Mouse (Mus musculus) midbrain, embryonic 12.5 days (tissue): ENCODE results near the gene Myo15. TPM values are rescaled to one million over a fixed set of nuclear protein-coding genes. Genes with fewer than 3 reads are reported as not detected.
"Not testable (repeated sequence)": the region's sequence is repeated elsewhere in the genome, so short reads cannot be mapped to it uniquely, and the experiment has no call there.

Experiments
- ATAC-seq: fragments of 200-750 bp; cut with Nextera tagmentation; 2 replicates; pipeline ENCODE4 v1.8.0; 2017; ENCODE audit warnings: low read depth, moderate TSS enrichment, moderate library complexity; ENCODE audit not compliant: low FRiP score
- H3K27ac ChIP-seq: fragments of 300-500 bp; sonication (generic); replicated peaks from 2 replicates; pipeline ENCODE4 v1.5.1; 2016; ENCODE audit warnings: mild to moderate bottlenecking
- H3K27me3 ChIP-seq: fragments of 300-500 bp; sonication (generic); 2 replicates; pipeline ENCODE4 v1.6.1; 2016; ENCODE audit warnings: mild to moderate bottlenecking
- H3K36me3 ChIP-seq: fragments of 300-500 bp; sonication (generic); 2 replicates; pipeline ENCODE4 v1.6.1; 2016
- H3K4me1 ChIP-seq: fragments of 300-500 bp; sonication (generic); 2 replicates; pipeline ENCODE4 v1.6.1; 2016
- H3K4me2 ChIP-seq: fragments of 300-500 bp; sonication (generic); replicated peaks from 2 replicates; pipeline ENCODE4 v1.6.1; 2016; ENCODE audit warnings: mild to moderate bottlenecking, moderate library complexity
- H3K4me3 ChIP-seq: fragments of 300-500 bp; sonication (generic); 2 replicates; pipeline ENCODE4 v1.5.1; 2016; ENCODE audit warnings: mild to moderate bottlenecking
- H3K9ac ChIP-seq: fragments of 300-500 bp; sonication (generic); replicated peaks from 2 replicates; pipeline ENCODE4 v1.6.1; 2016; ENCODE audit warnings: mild to moderate bottlenecking, moderate library complexity
- H3K9me3 ChIP-seq: fragments of 300-500 bp; sonication (generic); 2 replicates; pipeline ENCODE4 v1.6.1; 2016; ENCODE audit warnings: mild to moderate bottlenecking
- WGBS: fragments of 180-500 bp; shearing (Covaris S2); methylation state at CpG from one replicate; pipeline ENCODE4 v1.1.7; 2016; 5-methylcytosine and 5-hydroxymethylcytosine counted together
- polyA plus RNA-seq: library from polyadenylated mRNA; unstranded; fragments of >200 nt; fragmentation: Nextera tagmentation; extraction: Ambion mirVana; gene quantifications from 2 replicates; pipeline ENCODE4 v1.2.1, GENCODE M21; 2016

The Myo15 gene
- polyA plus RNA-seq, 1 experiment from 2014 or later = 0.11 TPM

GRCm38 (mm10) chr11:60537468-60538347 is 68.6 kb downstream of the Myo15 start:
- H3K27ac ChIP-seq = peak overlapping the region; percentile 100
- H3K9me3 ChIP-seq = no peaks in the 10 kb centered on the region
- H3K9ac ChIP-seq = peak overlapping the region; percentile 94
- ATAC-seq = peak; percentile 87
- peaks cover 40% of the 10 kb centered on the region for H3K4me1 ChIP-seq
- no peaks in the 10 kb centered on the region for H3K27me3 ChIP-seq
- H3K4me3 ChIP-seq = peak overlapping the region; percentile 95
- peaks cover 9% of the 10 kb centered on the region; the same call in 1 of the 2 replicates for H3K36me3 ChIP-seq
- H3K4me2 ChIP-seq = peak overlapping the region; percentile 97
- WGBS = under 1% methylated on average over 91 of the region's 91 CpGs

- under 1% methylated on average over 92 of the region's 93 CpGs for WGBS
- H3K9ac ChIP-seq = peak overlapping the region; percentile 94
- no peaks in the 10 kb centered on the region for H3K9me3 ChIP-seq
- ATAC-seq = 0 out of 2 replicates have a peak, but pooled peaks have one; percentile 1
- peaks cover 48% of the 10 kb centered on the region for H3K4me1 ChIP-seq
- peak overlapping the region; percentile 100 for H3K27ac ChIP-seq
- peak overlapping the region; percentile 95 for H3K4me3 ChIP-seq
- peak overlapping the region; percentile 97 for H3K4me2 ChIP-seq
- peaks cover 9% of the 10 kb centered on the region; the same call in 1 of the 2 replicates for H3K36me3 ChIP-seq
- H3K27me3 ChIP-seq = no peaks in the 10 kb centered on the region
These were observed 69.5 kb downstream of the Myo15 start for GRCm38 (mm10) chr11:60538371-60539281.

DNA sequence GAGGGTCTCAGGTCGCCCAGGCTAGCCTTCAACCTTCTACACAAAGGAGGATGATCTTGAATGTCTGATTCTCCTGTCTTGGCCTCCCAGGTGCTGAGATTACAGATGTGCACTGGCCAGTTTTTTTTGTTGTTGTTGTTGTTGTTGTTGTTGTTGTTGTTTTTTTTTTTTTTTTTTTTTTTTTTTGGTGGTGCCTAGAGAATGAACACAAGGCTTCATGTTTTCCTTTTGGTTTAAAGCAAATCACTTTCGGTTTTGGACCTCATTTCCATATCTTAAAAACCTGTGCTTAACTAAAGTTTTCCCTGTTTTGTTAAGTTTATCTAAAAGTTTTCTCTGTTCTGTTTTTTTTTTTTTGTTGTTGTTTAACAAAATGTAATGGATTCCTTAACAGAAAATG is 70.4 kb downstream of the Myo15 start:
- peak overlapping the region; percentile 95 for H3K4me3 ChIP-seq
- H3K27me3 ChIP-seq = no peaks in the 10 kb centered on the region
- peak overlapping the region; percentile 94 for H3K9ac ChIP-seq
- H3K36me3 ChIP-seq = peaks cover 9% of the 10 kb centered on the region; the same call in 1 of the 2 replicates
- peaks cover 50% of the 10 kb centered on the region for H3K4me1 ChIP-seq
- ATAC-seq = no peak
- 10% methylated on average over 2 of the region's 2 CpGs for WGBS
- no peak overlapping the region for H3K27ac ChIP-seq
- H3K4me2 ChIP-seq = peak overlapping the region; percentile 97
- H3K9me3 ChIP-seq = no peaks in the 10 kb centered on the region

- no peak for ATAC-seq
- peak overlapping the region; percentile 43 for H3K4me3 ChIP-seq
- peak overlapping the region; percentile 97 for H3K4me2 ChIP-seq
- H3K9ac ChIP-seq = peak overlapping the region; percentile 63
- H3K9me3 ChIP-seq = no peaks in the 10 kb centered on the region
- WGBS = 14% methylated on average over 4 of the region's 4 CpGs
- H3K36me3 ChIP-seq = peaks cover 9% of the 10 kb centered on the region; the same call in 1 of the 2 replicates
- H3K27me3 ChIP-seq = no peaks in the 10 kb centered on the region
- H3K4me1 ChIP-seq = peaks cover 50% of the 10 kb centered on the region
- H3K27ac ChIP-seq = no peak overlapping the region
These were observed 71.0 kb downstream of the Myo15 start for GRCm38 (mm10) chr11:60540002-60540610.

DNA sequence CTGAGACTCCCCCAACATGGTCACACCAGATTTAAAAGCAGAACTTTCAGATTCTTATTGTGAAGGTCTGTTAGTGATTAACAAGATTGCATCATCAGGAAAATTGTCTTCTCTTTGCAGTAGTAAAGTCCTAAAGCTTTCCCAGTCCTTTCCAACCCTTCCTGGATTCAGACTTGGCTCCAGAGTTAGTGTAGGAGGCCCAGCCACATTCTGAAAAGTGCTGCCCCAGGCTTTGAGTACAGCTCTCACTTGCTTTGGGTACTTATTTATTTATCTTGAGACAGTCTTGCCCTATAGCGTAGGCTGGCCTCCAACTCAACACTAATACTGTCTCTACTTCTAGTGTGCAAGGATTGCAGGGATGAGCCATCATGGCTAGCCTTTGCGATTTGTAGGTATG is 71.6 kb downstream of the Myo15 start:
- Histone ChIP-seq H3K36me3 (peaks cover 12% of the 10 kb centered on the region; the same call in 1 of the 2 replicates), H3K4me2 (peak overlapping the region; percentile 97), H3K4me1 (peaks cover 48% of the 10 kb centered on the region), H3K9ac (peak overlapping the region; percentile 63), H3K27ac (no peak overlapping the region), H3K9me3 (no peaks in the 10 kb centered on the region), H3K4me3 (peak overlapping the region; percentile 43), H3K27me3 (no peaks in the 10 kb centered on the region)
- ATAC-seq = no peak
- WGBS = 63% methylated on average over 2 of the region's 2 CpGs

GRCm38 (mm10) chr11:60541831-60542230 is 72.7 kb downstream of the Myo15 start:
- no peak for ATAC-seq
- 87% methylated on average over 6 of the region's 6 CpGs for WGBS
- Histone ChIP-seq H3K4me1 (peaks cover 40% of the 10 kb centered on the region), H3K27ac (no peak overlapping the region), H3K4me2 (no peak overlapping the region), H3K36me3 (peaks cover 12% of the 10 kb centered on the region), H3K9ac (no peak overlapping the region), H3K9me3 (no peaks in the 10 kb centered on the region), H3K4me3 (no peak overlapping the region), H3K27me3 (no peaks in the 10 kb centered on the region)

GRCm38 (mm10) chr11:60543211-60543610 is 74.1 kb downstream of the Myo15 start:
- H3K9me3 ChIP-seq, H3K9ac ChIP-seq, H3K4me2 ChIP-seq, H3K27me3 ChIP-seq, H3K27ac ChIP-seq, ATAC-seq, H3K4me3 ChIP-seq: not testable (repeated sequence)
- WGBS = 88% methylated on average over 5 of the region's 5 CpGs
- Histone ChIP-seq H3K4me1 (peaks cover 40% of the 10 kb centered on the region), H3K36me3 (peaks cover 22% of the 10 kb centered on the region)

DNA sequence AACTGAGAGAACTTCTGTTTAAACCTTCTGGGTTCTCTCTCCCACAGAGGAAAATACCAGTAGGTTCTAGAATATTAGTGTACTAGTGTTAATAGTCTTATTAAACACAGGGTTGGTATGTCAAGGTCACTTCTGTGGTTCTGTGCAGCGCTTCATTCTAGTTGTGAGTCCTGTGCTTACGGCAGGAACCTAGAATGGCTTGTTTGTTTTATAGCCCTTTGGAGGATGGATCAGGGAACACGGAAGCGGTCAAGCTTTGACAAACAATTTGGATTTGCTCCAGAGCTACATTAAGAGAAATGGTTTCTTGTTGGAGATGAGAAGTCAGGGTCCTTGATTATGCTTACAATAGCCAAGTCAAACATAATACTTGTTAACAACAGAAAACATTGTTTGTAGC is 76.3 kb downstream of the Myo15 start:
- Histone ChIP-seq H3K9ac (no peak overlapping the region), H3K27ac (no peak overlapping the region), H3K4me2 (no peak overlapping the region), H3K9me3 (no peaks in the 10 kb centered on the region), H3K27me3 (no peaks in the 10 kb centered on the region), H3K36me3 (peaks cover 44% of the 10 kb centered on the region), H3K4me3 (no peak overlapping the region), H3K4me1 (peaks cover 28% of the 10 kb centered on the region)
- 82% methylated on average over 4 of the region's 4 CpGs for WGBS
- no peak for ATAC-seq

DNA sequence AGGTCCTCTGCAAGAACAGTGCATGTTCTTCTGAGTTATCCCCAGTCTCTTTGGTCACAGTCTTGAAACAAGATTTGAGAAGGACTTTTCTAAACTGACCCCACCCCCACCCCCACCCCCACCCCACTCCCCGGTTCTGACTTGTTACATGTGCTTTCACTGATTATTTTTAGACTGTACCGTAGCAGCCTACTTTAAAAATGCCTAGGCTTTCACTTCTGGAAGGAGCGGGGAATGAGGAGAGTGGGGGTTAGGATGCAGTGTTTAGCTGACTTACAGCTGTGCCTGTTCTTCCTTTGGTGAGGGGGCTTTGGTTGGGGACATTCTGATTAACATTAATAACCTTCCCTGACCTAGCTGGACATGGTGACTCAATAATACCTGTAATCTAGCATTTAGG is 79.0 kb downstream of the Myo15 start:
- Histone ChIP-seq H3K4me1 (peaks cover 6% of the 10 kb centered on the region), H3K4me3 (no peak overlapping the region), H3K9me3 (no peaks in the 10 kb centered on the region), H3K27me3 (no peaks in the 10 kb centered on the region), H3K9ac (no peak overlapping the region), H3K36me3 (peaks cover 61% of the 10 kb centered on the region), H3K4me2 (no peak overlapping the region), H3K27ac (no peak overlapping the region)
- 90% methylated on average over 3 of the region's 3 CpGs for WGBS
- no peak for ATAC-seq

DNA sequence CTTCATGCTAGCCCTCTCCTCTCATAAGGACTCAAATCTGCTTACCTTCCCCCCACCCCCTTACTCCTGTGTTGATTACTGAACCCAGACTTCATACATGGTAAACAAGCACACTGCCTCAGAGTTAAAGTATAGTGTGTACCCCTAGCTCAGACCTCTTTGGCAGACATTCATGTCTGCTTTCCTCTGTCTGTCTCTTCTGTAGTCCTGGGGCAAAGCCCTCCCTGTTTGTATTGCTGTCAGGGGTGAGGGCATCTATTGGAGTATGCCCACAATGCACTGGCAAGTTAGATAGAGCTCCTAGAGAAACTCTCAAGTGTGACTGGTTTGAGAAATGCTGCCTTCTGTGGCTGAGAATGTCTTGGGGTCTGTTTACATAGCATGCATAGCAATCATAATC is 84.0 kb downstream of the Myo15 start:
- no peaks in the 10 kb centered on the region for H3K27me3 ChIP-seq
- no peaks in the 10 kb centered on the region for H3K9me3 ChIP-seq
- H3K4me3 ChIP-seq = no peak overlapping the region
- H3K4me1 ChIP-seq = no peaks in the 10 kb centered on the region
- no peak for ATAC-seq
- H3K36me3 ChIP-seq = peaks cover 92% of the 10 kb centered on the region
- no peak overlapping the region for H3K27ac ChIP-seq
- no peak overlapping the region for H3K9ac ChIP-seq
- no peak overlapping the region for H3K4me2 ChIP-seq

GRCm38 (mm10) chr11:60557675-60558074 is 88.5 kb downstream of the Myo15 start:
- Histone ChIP-seq H3K9me3 (no peaks in the 10 kb centered on the region), H3K36me3 (peaks cover 53% of the 10 kb centered on the region), H3K27me3 (no peaks in the 10 kb centered on the region), H3K4me3 (no peak overlapping the region), H3K4me2 (no peak overlapping the region), H3K27ac (no peak overlapping the region), H3K4me1 (peaks cover 2% of the 10 kb centered on the region; the same call in 1 of the 2 replicates), H3K9ac (no peak overlapping the region)
- no peak for ATAC-seq
- 92% methylated on average over 3 of the region's 3 CpGs for WGBS
